Mouse (Mus musculus) liver (tissue): ENCODE data around the gene Bcl2l1.

ENCODE experiments used
- DNase-seq: peaks from one replicate; pipeline ENCODE4 v3.0.0-alpha.2; 2020; ENCODE audit warnings: mixed read lengths

Bcl2l1 gene

GRCm38 (mm10) chr2:152800762-152801113 lies 30.8 kb downstream of the Bcl2l1 start:
- no peak for DNase-seq

- no peak for DNase-seq
These were observed 31.4 kb downstream of the Bcl2l1 start for GRCm38 (mm10) chr2:152799954-152800761.

- DNase-seq: no peak
These were observed 33.9 kb downstream of the Bcl2l1 start for GRCm38 (mm10) chr2:152797589-152797988.

GRCm38 (mm10) chr2:152794281-152794827 lies 37.2 kb downstream of the Bcl2l1 start:
- DNase-seq: no peak

- DNase-seq: no peak
These were observed 38.1 kb downstream of the Bcl2l1 start for GRCm38 (mm10) chr2:152793381-152793780.

GRCm38 (mm10) chr2:152792461-152792860 lies 39.1 kb downstream of the Bcl2l1 start:
- DNase-seq: no peak

GRCm38 (mm10) chr2:152789591-152789999 lies 41.9 kb downstream of the Bcl2l1 start:
- DNase-seq: peak; percentile 89

GRCm38 (mm10) chr2:152788892-152789421 lies 42.6 kb downstream of the Bcl2l1 start:
- DNase-seq: peak; percentile 92

- DNase-seq: no peak
These were observed 44.0 kb downstream of the Bcl2l1 start for GRCm38 (mm10) chr2:152787543-152787942.

GRCm38 (mm10) chr2:152787136-152787535 lies 44.4 kb downstream of the Bcl2l1 start:
- DNase-seq: no peak

GRCm38 (mm10) chr2:152785446-152786350 lies 45.8 kb downstream of the Bcl2l1 start:
- DNase-seq: peak; percentile 74

GRCm38 (mm10) chr2:152784640-152785039 lies 46.9 kb downstream of the Bcl2l1 start:
- DNase-seq: no peak

GRCm38 (mm10) chr2:152783241-152783640 lies 48.3 kb downstream of the Bcl2l1 start:
- DNase-seq: no peak

GRCm38 (mm10) chr2:152782656-152783055 lies 48.9 kb downstream of the Bcl2l1 start:
- no peak for DNase-seq

- DNase-seq: no peak
These were observed 50.4 kb downstream of the Bcl2l1 start for GRCm38 (mm10) chr2:152781031-152781711.

- no peak for DNase-seq
These were observed 51.1 kb downstream of the Bcl2l1 start for GRCm38 (mm10) chr2:152780466-152780865.

- no peak for DNase-seq
These were observed 54.4 kb downstream of the Bcl2l1 start for GRCm38 (mm10) chr2:152777081-152777480.

GRCm38 (mm10) chr2:152776435-152776834 lies 55.1 kb downstream of the Bcl2l1 start:
- DNase-seq: no peak

GRCm38 (mm10) chr2:152776019-152776418 lies 55.5 kb downstream of the Bcl2l1 start:
- DNase-seq: no peak

GRCm38 (mm10) chr2:152775357-152775756 lies 56.2 kb downstream of the Bcl2l1 start:
- no peak for DNase-seq

- DNase-seq: no peak
These were observed 59.3 kb downstream of the Bcl2l1 start for GRCm38 (mm10) chr2:152772231-152772630.

- no peak for DNase-seq
These were observed 60.0 kb downstream of the Bcl2l1 start for GRCm38 (mm10) chr2:152771571-152771970.

GRCm38 (mm10) chr2:152769677-152770076 lies 61.9 kb downstream of the Bcl2l1 start:
- DNase-seq: peak; percentile 80
